Mouse (Mus musculus) embryonic facial prominence, embryonic 15.5 days (tissue): ENCODE measurements around the gene Galnt12. TPM values are rescaled to one million over a fixed set of nuclear protein-coding genes. Genes with fewer than 3 reads are reported as not detected.

Experiments used
- ATAC-seq: fragments of 200-750 bp; cut with Nextera tagmentation; 2 replicates; pipeline ENCODE4 v1.8.0; 2017; ENCODE audit warnings: low read depth, moderate TSS enrichment; ENCODE audit not compliant: insufficient number of reproducible peaks, low FRiP score, low TSS enrichment
- H3K27ac ChIP-seq: fragments of 300-500 bp; sonication (generic); replicated peaks from 2 replicates; pipeline ENCODE4 v1.5.1; 2015; ENCODE audit warnings: mild to moderate bottlenecking, inconsistent platforms
- H3K27me3 ChIP-seq: fragments of 300-500 bp; sonication (generic); 2 replicates; pipeline ENCODE4 v1.6.1; 2015; ENCODE audit warnings: inconsistent platforms
- H3K36me3 ChIP-seq: fragments of 300-500 bp; sonication (generic); 2 replicates; pipeline ENCODE4 v1.6.1; 2015; ENCODE audit warnings: mild to moderate bottlenecking, inconsistent platforms
- H3K4me1 ChIP-seq: fragments of 300-500 bp; sonication (generic); 2 replicates; pipeline ENCODE4 v1.6.1; 2015; ENCODE audit warnings: inconsistent platforms
- H3K4me2 ChIP-seq: fragments of 300-500 bp; sonication (generic); replicated peaks from 2 replicates; pipeline ENCODE4 v1.6.1; 2015; ENCODE audit warnings: mild to moderate bottlenecking, inconsistent platforms
- H3K4me3 ChIP-seq: fragments of 300-500 bp; sonication (generic); replicated peaks from 2 replicates; pipeline ENCODE4 v1.5.1; 2015; ENCODE audit warnings: mild to moderate bottlenecking, inconsistent platforms
- H3K9ac ChIP-seq: fragments of 300-500 bp; sonication (generic); 2 replicates; pipeline ENCODE4 v1.6.1; 2015; ENCODE audit warnings: inconsistent platforms
- H3K9me3 ChIP-seq: fragments of 300-500 bp; sonication (generic); replicated peaks from 2 replicates; pipeline ENCODE4 v1.6.1; 2016; ENCODE audit warnings: inconsistent platforms
- WGBS: fragments of 180-500 bp; shearing (Covaris S2); methylation state at CpG from one replicate; pipeline ENCODE4 v1.1.7; 2015; 5-methylcytosine and 5-hydroxymethylcytosine counted together
- polyA plus RNA-seq: library from polyadenylated mRNA; unstranded; fragments of >200 nt; fragmentation: Nextera tagmentation; extraction: Ambion mirVana; gene quantifications from 2 replicates; pipeline ENCODE4 v1.2.1, GENCODE M21; 2015

The Galnt12 gene
- polyA plus RNA-seq, 1 experiment from 2014 or later: 4.2 TPM

DNA sequence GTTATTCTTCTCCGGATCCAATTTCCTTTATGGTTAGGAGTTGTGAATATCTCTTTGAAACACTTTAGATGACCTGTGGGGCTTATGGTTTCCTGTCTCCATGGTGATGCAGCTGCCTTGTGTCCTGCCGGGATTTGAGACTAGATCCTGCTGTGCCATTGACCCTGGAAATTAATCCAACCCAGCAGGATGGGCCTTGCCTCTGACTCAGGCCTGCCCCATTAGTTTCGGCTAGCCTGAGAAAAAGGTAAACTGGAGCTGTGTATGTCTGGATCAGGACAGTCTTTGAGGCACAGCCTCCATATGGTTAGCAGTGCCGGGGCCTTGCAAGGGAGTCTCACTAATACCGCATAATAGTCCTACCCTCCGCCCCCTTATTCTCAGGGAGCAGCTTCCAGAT is 1.9 kb downstream of the Galnt12 start:
- Histone ChIP-seq H3K27me3 (peaks cover 34% of the 10 kb centered on the region), H3K9ac (no peak overlapping the region), H3K4me2 (no peak overlapping the region), H3K27ac (no peak overlapping the region), H3K9me3 (no peaks in the 10 kb centered on the region), H3K4me1 (peaks cover 14% of the 10 kb centered on the region), H3K4me3 (no peak overlapping the region), H3K36me3 (no peaks in the 10 kb centered on the region)
- no peak for ATAC-seq
- 38% methylated on average over 6 of the region's 6 CpGs for WGBS

- Histone ChIP-seq H3K9ac (no peak overlapping the region), H3K4me2 (no peak overlapping the region), H3K4me1 (no peaks in the 10 kb centered on the region), H3K27ac (no peak overlapping the region), H3K4me3 (no peak overlapping the region), H3K27me3 (no peaks in the 10 kb centered on the region), H3K9me3 (no peaks in the 10 kb centered on the region), H3K36me3 (no peaks in the 10 kb centered on the region)
- ATAC-seq: no peak
- WGBS: 91% methylated on average over 10 of the region's 10 CpGs
Observed at GRCm38 (mm10) chr4:47103561-47103960, 11.9 kb downstream of the Galnt12 start.

DNA sequence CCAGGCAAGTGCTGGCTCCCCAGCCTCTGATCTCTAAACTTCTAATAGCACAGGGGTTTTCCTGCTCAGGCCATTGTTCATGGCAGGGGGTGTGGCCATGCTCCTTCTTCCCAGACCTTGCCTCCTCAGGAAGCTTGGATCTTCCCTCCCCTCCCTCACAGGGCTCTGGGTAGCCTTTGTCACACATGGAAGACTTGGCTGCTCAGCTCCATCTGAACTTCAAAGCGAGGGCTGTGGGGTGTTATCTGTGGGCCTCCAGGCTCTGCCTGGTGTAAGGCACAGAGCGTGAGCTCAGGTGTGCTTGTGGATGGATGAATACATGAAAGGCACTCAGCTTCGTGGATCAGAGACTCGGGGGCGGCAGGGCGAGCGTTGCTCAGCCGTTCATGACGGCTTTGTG is 20.2 kb downstream of the Galnt12 start:
- Histone ChIP-seq H3K4me2 (no peak overlapping the region), H3K36me3 (no peaks in the 10 kb centered on the region)
- 62% methylated on average over 9 of the region's 9 CpGs for WGBS

DNA sequence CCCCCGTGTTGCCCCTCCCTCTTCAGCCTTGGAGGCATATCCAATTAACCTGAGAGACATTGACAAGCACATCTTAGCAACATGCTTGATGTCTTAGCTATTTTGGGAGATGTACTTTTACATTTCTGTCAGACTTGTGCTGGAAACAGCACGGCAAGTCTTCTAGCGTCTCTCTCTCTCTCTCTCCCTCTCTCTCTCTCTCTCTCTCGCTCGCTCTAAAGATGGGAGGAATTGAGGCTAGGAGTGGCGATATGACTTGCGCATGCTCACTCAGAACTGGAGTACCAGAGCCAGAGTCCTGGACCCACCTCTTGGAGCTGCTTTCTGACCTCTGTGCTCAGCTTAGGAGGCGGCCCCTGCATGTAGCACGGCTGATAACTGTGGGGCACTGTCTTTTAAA is 20.9 kb downstream of the Galnt12 start:
- Histone ChIP-seq H3K4me3 (no peak overlapping the region), H3K9me3 (no peaks in the 10 kb centered on the region), H3K27ac (no peak overlapping the region), H3K36me3 (no peaks in the 10 kb centered on the region), H3K4me2 (no peak overlapping the region), H3K27me3 (no peaks in the 10 kb centered on the region), H3K9ac (no peak overlapping the region), H3K4me1 (no peaks in the 10 kb centered on the region; the same call in 1 of the 2 replicates)
- 47% methylated on average over 9 of the region's 9 CpGs for WGBS
- ATAC-seq: no peak

More for the DNA sequence above, 20.2 kb downstream of the Galnt12 start:
- Histone ChIP-seq H3K27me3 (no peaks in the 10 kb centered on the region), H3K9me3 (no peaks in the 10 kb centered on the region), H3K4me1 (no peaks in the 10 kb centered on the region; the same call in 1 of the 2 replicates), H3K4me3 (no peak overlapping the region), H3K27ac (no peak overlapping the region), H3K9ac (no peak overlapping the region)
- ATAC-seq: no peak

- Histone ChIP-seq H3K9ac (no peak overlapping the region), H3K9me3 (no peaks in the 10 kb centered on the region), H3K36me3 (no peaks in the 10 kb centered on the region), H3K27me3 (no peaks in the 10 kb centered on the region), H3K4me3 (no peak overlapping the region), H3K27ac (no peak overlapping the region), H3K4me1 (no peaks in the 10 kb centered on the region), H3K4me2 (no peak overlapping the region)
- WGBS: 63% methylated on average over 13 of the region's 13 CpGs
- ATAC-seq: no peak
Observed at GRCm38 (mm10) chr4:47122051-47122706, 30.5 kb downstream of the Galnt12 start.

DNA sequence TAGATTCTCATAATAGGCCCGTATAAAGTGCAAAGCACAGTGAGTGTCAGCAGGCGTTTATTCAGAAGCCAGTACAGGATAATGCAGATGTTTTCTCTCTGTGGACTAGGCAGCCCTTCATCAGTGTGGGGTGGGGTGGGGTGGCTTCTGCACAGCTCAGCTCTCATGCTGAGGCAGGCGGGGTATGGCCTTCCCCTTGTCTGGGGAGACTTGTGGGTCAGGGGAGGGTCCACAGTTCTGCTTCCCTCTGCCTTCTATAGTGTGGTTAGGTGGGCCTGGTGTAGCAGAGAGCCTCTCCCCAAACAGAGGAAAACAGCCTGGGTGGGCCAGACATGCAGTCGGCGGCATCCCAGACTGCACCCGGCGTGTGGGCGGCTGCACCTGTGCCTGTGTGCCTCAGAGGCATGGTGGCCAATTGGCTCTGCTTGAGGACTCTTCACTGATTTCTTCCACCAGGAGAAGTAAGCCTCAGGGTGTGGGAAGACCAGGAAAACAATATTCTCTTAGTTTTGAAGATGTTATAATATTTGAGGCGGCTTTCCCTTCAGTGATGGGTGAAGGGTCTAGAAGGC is 32.5 kb downstream of the Galnt12 start:
- Histone ChIP-seq H3K27ac (no peak overlapping the region), H3K4me3 (no peak overlapping the region), H3K9ac (no peak overlapping the region), H3K27me3 (no peaks in the 10 kb centered on the region), H3K9me3 (no peaks in the 10 kb centered on the region), H3K4me1 (0 out of 2 replicates have a peak, but pooled peaks cover 1% of the 10 kb centered on the region), H3K4me2 (no peak overlapping the region), H3K36me3 (no peaks in the 10 kb centered on the region)
- ATAC-seq: peak; percentile 44; the same call in 1 of the 2 replicates
- 67% methylated on average over 9 of the region's 9 CpGs for WGBS

GRCm38 (mm10) chr4:47128515-47128914 is 36.8 kb downstream of the Galnt12 start:
- no peak overlapping the region for H3K9ac ChIP-seq
- H3K27me3 ChIP-seq: no peaks in the 10 kb centered on the region
- ATAC-seq: no peak
- no peak overlapping the region for H3K4me3 ChIP-seq
- H3K36me3 ChIP-seq: no peaks in the 10 kb centered on the region
- no peaks in the 10 kb centered on the region for H3K9me3 ChIP-seq
- no peak overlapping the region for H3K27ac ChIP-seq
- WGBS: 80% methylated on average over 7 of the region's 7 CpGs
- no peak overlapping the region for H3K4me2 ChIP-seq
- peaks cover 10% of the 10 kb centered on the region; the same call in 1 of the 2 replicates for H3K4me1 ChIP-seq

DNA sequence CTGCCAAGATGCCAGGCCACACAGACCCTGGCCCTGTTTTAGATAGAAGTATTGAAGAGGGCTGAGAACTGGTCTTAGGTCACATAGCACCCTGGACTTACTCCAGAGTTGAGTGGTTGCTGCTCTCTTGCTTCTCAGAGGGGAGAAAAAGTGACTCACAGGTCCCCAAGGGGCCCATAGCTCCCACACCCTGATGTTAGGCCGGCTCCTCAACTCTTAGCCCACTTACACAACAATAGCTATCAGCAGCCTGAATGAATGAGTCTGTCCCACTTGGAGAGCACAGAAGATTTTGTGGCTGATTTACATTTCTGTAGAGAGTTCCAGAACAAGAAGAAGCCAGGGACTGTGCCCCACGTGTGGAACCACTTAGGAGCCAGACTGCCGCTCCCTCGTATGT is 37.9 kb downstream of the Galnt12 start:
- Histone ChIP-seq H3K4me1 (peaks cover 10% of the 10 kb centered on the region; the same call in 1 of the 2 replicates), H3K9me3 (no peaks in the 10 kb centered on the region), H3K4me3 (no peak overlapping the region), H3K27ac (no peak overlapping the region), H3K27me3 (no peaks in the 10 kb centered on the region), H3K4me2 (no peak overlapping the region), H3K36me3 (no peaks in the 10 kb centered on the region), H3K9ac (no peak overlapping the region)
- 30% methylated on average over 4 of the region's 4 CpGs for WGBS
- ATAC-seq: no peak

GRCm38 (mm10) chr4:47130111-47131050 is 38.7 kb downstream of the Galnt12 start:
- Histone ChIP-seq H3K27me3 (no peaks in the 10 kb centered on the region), H3K9me3 (no peaks in the 10 kb centered on the region), H3K4me1 (peaks cover 10% of the 10 kb centered on the region; the same call in 1 of the 2 replicates), H3K4me2 (no peak overlapping the region), H3K9ac (no peak overlapping the region), H3K36me3 (no peaks in the 10 kb centered on the region), H3K27ac (no peak overlapping the region), H3K4me3 (no peak overlapping the region)
- no peak for ATAC-seq
- 76% methylated on average over 8 of the region's 8 CpGs for WGBS

DNA sequence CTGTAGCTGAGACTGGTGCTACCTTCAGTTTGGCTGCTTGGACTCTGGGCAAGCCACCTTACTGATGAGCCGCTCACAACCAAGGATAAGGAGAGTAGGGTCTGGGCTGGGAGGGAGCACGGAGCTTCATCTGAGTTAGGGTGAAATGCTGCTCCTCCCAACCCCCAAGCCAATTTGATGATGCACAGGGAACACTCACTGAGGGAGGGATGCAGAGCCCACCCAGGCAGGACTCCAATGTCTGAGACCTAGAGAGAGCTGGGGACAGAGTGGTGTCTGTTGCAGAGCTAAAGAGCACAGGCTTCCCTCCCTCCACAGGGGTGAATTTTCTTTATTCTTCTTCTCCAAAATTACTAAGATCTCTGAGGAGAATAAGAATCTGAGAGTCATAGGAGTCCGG is 40.2 kb downstream of the Galnt12 start:
- ATAC-seq: no peak
- Histone ChIP-seq H3K4me3 (no peak overlapping the region), H3K4me2 (no peak overlapping the region), H3K9me3 (no peaks in the 10 kb centered on the region), H3K27me3 (no peaks in the 10 kb centered on the region), H3K4me1 (peaks cover 12% of the 10 kb centered on the region), H3K36me3 (no peaks in the 10 kb centered on the region), H3K27ac (peak overlapping the region; percentile 63; the same call in 1 of the 2 replicates), H3K9ac (no peak overlapping the region)
- WGBS: 80% methylated on average over 3 of the region's 3 CpGs

GRCm38 (mm10) chr4:47132413-47132812 is 40.7 kb downstream of the Galnt12 start:
- WGBS: 50% methylated on average over 3 of the region's 3 CpGs
- no peak overlapping the region for H3K4me2 ChIP-seq
- no peak for ATAC-seq
- no peak overlapping the region for H3K4me3 ChIP-seq
- H3K36me3 ChIP-seq: no peaks in the 10 kb centered on the region
- no peaks in the 10 kb centered on the region for H3K27me3 ChIP-seq
- peak overlapping the region; percentile 63; the same call in 1 of the 2 replicates for H3K27ac ChIP-seq
- H3K4me1 ChIP-seq: peaks cover 14% of the 10 kb centered on the region
- no peak overlapping the region for H3K9ac ChIP-seq
- no peaks in the 10 kb centered on the region for H3K9me3 ChIP-seq
